Mouse (Mus musculus) ES-CJ7 (cell line): ENCODE measurements around the gene Atxn10.

Experiments
- DNase-seq: peaks from one replicate; pipeline ENCODE4 v3.0.0; 2011; ENCODE audit warnings: low read depth, low spot score

Atxn10 gene

GRCm38 (mm10) chr15:85334234-85334633 lies 1.8 kb upstream of the Atxn10 start:
- no peak for DNase-seq

- peak; percentile 93 for DNase-seq
These were observed 401 bp downstream of the Atxn10 start for GRCm38 (mm10) chr15:85336301-85336991.

- DNase-seq: peak; percentile 62
These were observed 1.2 kb downstream of the Atxn10 start for GRCm38 (mm10) chr15:85337219-85337618.

- no peak for DNase-seq
These were observed 1.9 kb downstream of the Atxn10 start for GRCm38 (mm10) chr15:85337979-85338378.

GRCm38 (mm10) chr15:85342246-85342645 lies 6.2 kb downstream of the Atxn10 start:
- no peak for DNase-seq

GRCm38 (mm10) chr15:85344673-85345072 lies 8.6 kb downstream of the Atxn10 start:
- no peak for DNase-seq

GRCm38 (mm10) chr15:85347058-85347700 lies 11.1 kb downstream of the Atxn10 start:
- DNase-seq: no peak

GRCm38 (mm10) chr15:85350144-85350543 lies 14.1 kb downstream of the Atxn10 start:
- DNase-seq: no peak

GRCm38 (mm10) chr15:85354060-85354459 lies 18.0 kb downstream of the Atxn10 start:
- no peak for DNase-seq

- DNase-seq: no peak
These were observed 20.1 kb downstream of the Atxn10 start for GRCm38 (mm10) chr15:85356112-85356511.

- no peak for DNase-seq
These were observed 21.6 kb downstream of the Atxn10 start for GRCm38 (mm10) chr15:85357465-85358225.

GRCm38 (mm10) chr15:85359483-85359882 lies 23.4 kb downstream of the Atxn10 start:
- no peak for DNase-seq

- no peak for DNase-seq
These were observed 23.9 kb downstream of the Atxn10 start for GRCm38 (mm10) chr15:85359901-85360300.

- DNase-seq: no peak
These were observed 28.3 kb downstream of the Atxn10 start for GRCm38 (mm10) chr15:85364366-85364765.

- DNase-seq: no peak
These were observed 30.9 kb downstream of the Atxn10 start for GRCm38 (mm10) chr15:85366938-85367337.

GRCm38 (mm10) chr15:85369765-85370164 lies 33.7 kb downstream of the Atxn10 start:
- no peak for DNase-seq

- DNase-seq: no peak
These were observed 37.1 kb downstream of the Atxn10 start for GRCm38 (mm10) chr15:85373125-85373524.

GRCm38 (mm10) chr15:85383477-85383876 lies 47.4 kb downstream of the Atxn10 start:
- no peak for DNase-seq

GRCm38 (mm10) chr15:85388696-85389095 lies 52.7 kb downstream of the Atxn10 start:
- no peak for DNase-seq

GRCm38 (mm10) chr15:85389915-85390314 lies 53.9 kb downstream of the Atxn10 start:
- DNase-seq: no peak

GRCm38 (mm10) chr15:85395360-85395759 lies 59.3 kb downstream of the Atxn10 start:
- no peak for DNase-seq

GRCm38 (mm10) chr15:85401926-85402325 lies 65.9 kb downstream of the Atxn10 start:
- no peak for DNase-seq
